Mouse (Mus musculus) right cerebral cortex, postnatal 4 days (tissue): ENCODE data around the gene T2.
A peak's percentile ranks its signal among the peaks of the same experiment; 100 is the strongest.
"Not testable (repeated sequence)": the region's sequence is repeated elsewhere in the genome, so short reads cannot be mapped to it uniquely, and the experiment has no call there.

Experiments used
- DNase-seq: peaks from one replicate; pipeline ENCODE4 v3.0.0-alpha.2; 2022

T2 gene

GRCm38 (mm10) chr17:8367514-8368480, 12.0 kb downstream of the T2 start:
- peak; percentile 64 for DNase-seq

- DNase-seq, result peak; percentile 37
Observed at GRCm38 (mm10) chr17:8368570-8368969, 12.8 kb downstream of the T2 start.

GRCm38 (mm10) chr17:8369171-8369570, 13.4 kb downstream of the T2 start:
- no peak for DNase-seq

GRCm38 (mm10) chr17:8370634-8371229, 14.9 kb downstream of the T2 start:
- DNase-seq, result peak; percentile 43

- peak; percentile 77 for DNase-seq
Observed at GRCm38 (mm10) chr17:8371834-8372233, 16.0 kb downstream of the T2 start.

- peak; percentile 85 for DNase-seq
Observed at GRCm38 (mm10) chr17:8372286-8373046, 16.7 kb downstream of the T2 start.

GRCm38 (mm10) chr17:8377298-8377697, 21.5 kb downstream of the T2 start:
- DNase-seq, result no peak

- no peak for DNase-seq
Observed at GRCm38 (mm10) chr17:8385441-8385840, 29.6 kb downstream of the T2 start.

GRCm38 (mm10) chr17:8388463-8388862, 32.7 kb downstream of the T2 start:
- peak; percentile 71 for DNase-seq

GRCm38 (mm10) chr17:8388990-8389789, 33.4 kb downstream of the T2 start:
- no peak for DNase-seq

- DNase-seq, result no peak
Observed at GRCm38 (mm10) chr17:8389790-8390095, 34.0 kb downstream of the T2 start.

- DNase-seq, result no peak
Observed at GRCm38 (mm10) chr17:8390487-8390886, 34.7 kb downstream of the T2 start.

GRCm38 (mm10) chr17:8396371-8396770, 40.6 kb downstream of the T2 start:
- DNase-seq, result no peak

GRCm38 (mm10) chr17:8397946-8398345, 42.2 kb downstream of the T2 start:
- no peak for DNase-seq

GRCm38 (mm10) chr17:8403932-8404331, 48.1 kb downstream of the T2 start:
- not testable (repeated sequence) for DNase-seq

GRCm38 (mm10) chr17:8406285-8406684, 50.5 kb downstream of the T2 start:
- no peak for DNase-seq

GRCm38 (mm10) chr17:8408002-8408401, 52.2 kb downstream of the T2 start:
- DNase-seq, result not testable (repeated sequence)

- no peak for DNase-seq
Observed at GRCm38 (mm10) chr17:8408589-8409295, 53.0 kb downstream of the T2 start.

GRCm38 (mm10) chr17:8410330-8410729, 54.5 kb downstream of the T2 start:
- DNase-seq, result no peak

- no peak for DNase-seq
Observed at GRCm38 (mm10) chr17:8413656-8414055, 57.9 kb downstream of the T2 start.

- DNase-seq, result no peak
Observed at GRCm38 (mm10) chr17:8415533-8415932, 59.7 kb downstream of the T2 start.

- no peak for DNase-seq
Observed at GRCm38 (mm10) chr17:8416865-8417264, 61.1 kb downstream of the T2 start.
